In genomic region chr9:65664163-65664562, GRCm38 (mm10) we compare ENCODE assay signal across 9 mouse cellular contexts. TPM values are rescaled to one million over a fixed set of nuclear protein-coding genes. Genes with fewer than 3 reads are reported as not detected.
DNase-seq lines count a peak whose midpoint lies in the region; ATAC-seq and TF ChIP-seq lines count a peak whose summit lies in the region.
"Had no signal": no experiment of that assay in that cellular context is flagged by ENCODE, and none has a peak within 500 bp of the region (broad histone marks: within the 10 kb centered on the region; RNA-seq: fewer than 3 reads in every experiment).

No protein-coding gene starts in this region.

- H3K27ac ChIP-seq in CH12.LX (ENCODE audit: insufficient read depth, low read depth) = no peak overlapping the region
- no peak overlapping the region for H3K27ac ChIP-seq in bone marrow, adult 2 months (ENCODE audit: control insufficient read depth, insufficient read depth, low read depth, low read length, poor library complexity)
- 0 out of 2 replicates have a peak overlapping the region, but pooled peaks have one; percentile 17 for H3K27ac ChIP-seq in heart, embryonic 11.5 days (ENCODE audit: low read depth, low read length)
- H3K27ac ChIP-seq: limb, embryonic 12.5 days had no signal

- no peak overlapping the region for H3K4me2 ChIP-seq in CH12.LX (ENCODE audit: insufficient read depth, low read depth, poor library complexity, severe bottlenecking)
- H3K4me2 ChIP-seq in heart, embryonic 11.5 days = no peak overlapping the region
- H3K4me2 ChIP-seq: limb, embryonic 12.5 days had no signal

- H3K9me3 ChIP-seq in CH12.LX (replicated peaks; ENCODE audit: low read length) = no peaks in the 10 kb centered on the region
- H3K9me3 ChIP-seq in heart, embryonic 11.5 days (replicated peaks; ENCODE audit: control insufficient read depth, low read length) = no peaks in the 10 kb centered on the region
- H3K9me3 ChIP-seq: limb, embryonic 12.5 days had no signal

- no peak for TF ChIP-seq EP300 in CH12.LX (IDR thresholded peaks at IDR 0.05; ENCODE audit: low read length)

- TF ChIP-seq RAD21 in CH12.LX (IDR thresholded peaks at IDR 0.05; ENCODE audit: low read depth, low read length) = peak; percentile 87

- no peak for TF ChIP-seq POLR2A in CH12.LX (IDR thresholded peaks at IDR 0.05; ENCODE audit: low read depth, low read length)
- no peak for TF ChIP-seq POLR2A in bone marrow, adult 2 months (IDR thresholded peaks at IDR 0.05; ENCODE audit: borderline replicate concordance, control insufficient read depth, low read depth, low read length)

- ATAC-seq in heart, embryonic 11.5 days (replicated peaks; ENCODE audit: insufficient number of reproducible peaks, low FRiP score, low TSS enrichment) = no peak

- peaks cover 6 to 20% of the 10 kb centered on the region in 2 experiments; a peak in 2 of 4 replicates for H3K4me1 ChIP-seq in CH12.LX (ENCODE audit: control insufficient read depth in 1 of 2, insufficient read depth in 2 of 2)
- no peaks in the 10 kb centered on the region for H3K4me1 ChIP-seq in bone marrow, adult 2 months (ENCODE audit: control insufficient read depth, insufficient read depth, low read length)
- 0 out of 2 replicates have a peak, but pooled peaks cover 3% of the 10 kb centered on the region for H3K4me1 ChIP-seq in heart, embryonic 11.5 days (ENCODE audit: control insufficient read depth, insufficient read depth, low read length)

- H3K27me3 ChIP-seq in CH12.LX (replicated peaks) = no peaks in the 10 kb centered on the region
- no peaks in the 10 kb centered on the region for H3K27me3 ChIP-seq in heart, embryonic 11.5 days (ENCODE audit: control insufficient read depth, insufficient read depth, low read length)
- H3K27me3 ChIP-seq: limb, embryonic 12.5 days had no signal

- no peak overlapping the region for H3K4me3 ChIP-seq in CH12.LX (replicated peaks in 1 of 3; ENCODE audit: low read depth in 2 of 3, low read length in 2 of 3, poor library complexity in 1 of 3)
- no peak overlapping the region for H3K4me3 ChIP-seq in bone marrow, adult 2 months (replicated peaks; ENCODE audit: control insufficient read depth, low read depth, low read length)
- H3K4me3 ChIP-seq in heart, embryonic 11.5 days (ENCODE audit: low read depth, low read length) = no peak overlapping the region
- H3K4me3 ChIP-seq: limb, embryonic 12.5 days had no signal

- in situ Hi-C loops in CH12.LX (cut with MboI; ENCODE audit: low pct_ligation_motif_present, low pct_unique_long_range_greater_than_20kb, low sequenced_read_pairs) = loop anchor here (5.0 kb wide), 1 partner anchor 57 kb away; no protein-coding TSS in a partner anchor

- no peaks in the 10 kb centered on the region for H3K36me3 ChIP-seq in CH12.LX (replicated peaks in 1 of 2; ENCODE audit: control insufficient read depth in 1 of 2, insufficient read depth in 1 of 2, low read length in 1 of 2)
- H3K36me3 ChIP-seq in heart, embryonic 11.5 days (ENCODE audit: control insufficient read depth, insufficient read depth, low read length) = peaks cover 3% of the 10 kb centered on the region; the same call in 1 of the 2 replicates
- H3K36me3 ChIP-seq: limb, embryonic 12.5 days had no signal

- no peaks in the 10 kb centered on the region for H3K79me2 ChIP-seq in CH12.LX (replicated peaks; ENCODE audit: control insufficient read depth, extremely low read depth, insufficient read depth, poor library complexity, severe bottlenecking)

- 3% methylated on average over 3 of the region's 3 CpGs for WGBS in bone marrow, adult 2 months
- 1% methylated on average over 3 of the region's 3 CpGs for WGBS in heart, embryonic 11.5 days (ENCODE audit: insufficient replicate concordance)

- dilution Hi-C loops in CH12.LX (cut with MboI; ENCODE audit: extremely low pct_ligation_motif_present, extremely low pct_unique_long_range_greater_than_20kb, low sequenced_read_pairs) = no loop called here

- DNase-seq in heart, adult 18-20 months = peak; percentile 54 to 85
- no peak for DNase-seq in heart, adult 9 months (ENCODE audit: low spot score in 2 of 2)
- DNase-seq in CH12.LX (ENCODE audit: extremely low read depth) = peak; percentile 44
- DNase-seq in layer of hippocampus, postnatal 10 days (ENCODE audit: low spot score in 2 of 2) = peak; percentile 58 to 74
- DNase-seq in naive thymus-derived CD4-positive, alpha-beta T cell, adult 2 months (ENCODE audit: low read depth) = peak; percentile 76
- DNase-seq in thymus, postnatal 25 days = peak; percentile 75

- no peak overlapping the region for H3K9ac ChIP-seq in CH12.LX (ENCODE audit: insufficient read depth, low read depth)
- no peak overlapping the region for H3K9ac ChIP-seq in heart, embryonic 11.5 days (ENCODE audit: low read depth, low read length)
- H3K9ac ChIP-seq: limb, embryonic 12.5 days had no signal

- TF ChIP-seq CTCF in CH12.LX (conservative IDR thresholded peaks at IDR 0.05 in 1 of 2, IDR thresholded peaks at IDR 0.05 in 1 of 2; ENCODE audit: low read depth in 2 of 2, low read length in 2 of 2) = peak; percentile 60 to 93
- TF ChIP-seq CTCF in bone marrow, adult 2 months (IDR thresholded peaks at IDR 0.05; ENCODE audit: control insufficient read depth, insufficient read depth, low read length) = peak; percentile 77

TF ChIP-seq in CH12.LX, 34 proteins besides CTCF, POLR2A, EP300 and RAD21:
- TF ChIP-seq SMC3 (IDR thresholded peaks at IDR 0.05; ENCODE audit: low read depth, low read length) (peak; percentile 85), SIN3A (IDR thresholded peaks at IDR 0.05; ENCODE audit: low read length) (no peak), ZC3H11A (IDR thresholded peaks at IDR 0.05; ENCODE audit: low read depth, low read length) (peak; percentile 58)

RNA-seq across cellular contexts. Expression of gene Oaz2, which starts 3.6 kb away (rescaled TPM):
- total RNA-seq in heart, adult 18-20 months (2021) = 100 to 1,000 TPM; 201 to 238 TPM
- total RNA-seq in CH12.LX (2012; rRNA removed) (30.2 and 30.9 TPM in 2 replicates), CH12.LX (2014; rRNA removed) (35.3 and 38.9 TPM in 2 replicates)
- polyA plus RNA-seq in CH12.LX (2012; ENCODE audit: insufficient read length, low read depth) = 55.7 and 61.4 TPM in 2 replicates
- polyA plus RNA-seq in bone marrow, adult 2 months (2011; ENCODE audit: insufficient read depth, insufficient read length, low replicate concordance, missing spikeins) = 22.1 and 34.0 TPM in 2 replicates
- 191 and 256 TPM in 2 replicates for polyA plus RNA-seq in heart, embryonic 11.5 days (2014; fragmentation: Nextera tagmentation; extraction: Ambion mirVana)
- total RNA-seq in layer of hippocampus, postnatal 10 days (2021) = 100 to 1,000 TPM; 202 to 214 TPM

RNA-seq across cellular contexts. Expression of gene Rbpms2, which starts 34.7 kb away (rescaled TPM):
- 10 to 100 TPM; 29.7 to 30.8 TPM for total RNA-seq in heart, adult 18-20 months (2021)
- total RNA-seq in CH12.LX (2012; rRNA removed) = 0.13 TPM in 1 of 2 replicates, not detected in the other
- not detected in 2 replicates for total RNA-seq in CH12.LX (2014; rRNA removed)
- 0.34 and 0.95 TPM in 2 replicates for polyA plus RNA-seq in CH12.LX (2012; ENCODE audit: insufficient read length, low read depth)
- polyA plus RNA-seq in bone marrow, adult 2 months (2011; ENCODE audit: insufficient read depth, insufficient read length, low replicate concordance, missing spikeins) = 32.3 and 68.4 TPM in 2 replicates
- polyA plus RNA-seq in heart, embryonic 11.5 days (2014; fragmentation: Nextera tagmentation; extraction: Ambion mirVana) = 154 and 160 TPM in 2 replicates
- 1 to 10 TPM; 1.9 to 2.4 TPM for total RNA-seq in layer of hippocampus, postnatal 10 days (2021)

Comparison
In these comparisons a context has a peak if more than half of its experiments do, and no peak if none do; other contexts are left out.
1. DNase-seq: peak in heart, adult 18-20 months (2 of 2), CH12.LX (single experiment), layer of hippocampus, postnatal 10 days (2 of 2), naive thymus-derived CD4-positive, alpha-beta T cell, adult 2 months (single experiment) and thymus, postnatal 25 days (single experiment); none in heart, adult 9 months (0 of 2).
2. RNA of gene Oaz2, which starts 3.6 kb away (total RNA-seq): 201 to 238 TPM in heart, adult 18-20 months and 202 to 214 TPM in layer of hippocampus, postnatal 10 days; 30.2 to 38.9 TPM in CH12.LX; every median in the first group is over 4 times any median in the second.
3. RNA of gene Rbpms2, which starts 34.7 kb away (total RNA-seq): 29.7 to 30.8 TPM in heart, adult 18-20 months; 1.9 to 2.4 TPM in layer of hippocampus, postnatal 10 days and 0.13 TPM in CH12.LX; every median in the first group is over 4 times any median in the second.